Mouse (Mus musculus): ENCODE results near the gene Ubtf.

DNA sequence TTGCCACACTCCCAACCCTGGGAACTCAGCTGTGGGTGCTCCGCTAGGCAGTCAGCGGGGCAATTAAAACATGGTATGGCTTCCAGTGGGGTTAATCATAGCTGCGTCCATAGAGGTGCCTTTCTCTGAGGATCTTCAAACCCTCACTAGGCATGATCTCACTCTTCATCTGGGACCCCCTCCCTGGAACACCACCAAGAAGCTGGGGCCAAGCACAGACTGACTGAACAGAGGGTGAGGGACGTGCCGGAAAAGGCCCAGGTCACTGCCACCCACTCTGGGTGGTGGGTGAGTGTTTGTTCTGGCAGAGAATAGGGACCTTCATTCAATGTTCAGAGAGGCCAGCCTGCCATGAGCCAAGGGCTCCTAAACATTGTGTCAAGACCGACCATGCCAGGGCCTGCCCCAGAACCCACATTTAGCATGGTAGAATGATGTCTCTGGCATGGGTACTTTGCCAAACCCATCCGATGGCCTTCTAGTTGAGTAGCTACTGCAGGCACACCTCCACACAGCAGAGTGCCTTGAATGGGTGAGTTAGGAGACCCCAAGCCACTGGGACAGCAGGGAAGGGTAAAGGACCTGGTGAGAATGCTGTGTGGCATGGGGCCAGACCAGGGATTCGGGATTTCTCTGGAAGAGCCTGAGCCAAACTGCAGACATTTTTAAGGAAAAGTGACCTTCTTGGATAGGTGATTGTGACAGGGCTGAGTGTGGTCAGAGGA lies 52.7 kb downstream of the Ubtf start:
- TF ChIP-seq CTCF (IDR thresholded peaks at IDR 0.05; ENCODE audit: borderline replicate concordance, extremely low read depth, insufficient read depth, insufficient read length), result no peak
- TF ChIP-seq POLR2A (IDR thresholded peaks at IDR 0.05; ENCODE audit: borderline replicate concordance, extremely low read depth, insufficient read depth, insufficient read length, poor library complexity, severe bottlenecking), result no peak

All from brain, embryonic 14.5 days (tissue).